In the genomic region with DNA sequence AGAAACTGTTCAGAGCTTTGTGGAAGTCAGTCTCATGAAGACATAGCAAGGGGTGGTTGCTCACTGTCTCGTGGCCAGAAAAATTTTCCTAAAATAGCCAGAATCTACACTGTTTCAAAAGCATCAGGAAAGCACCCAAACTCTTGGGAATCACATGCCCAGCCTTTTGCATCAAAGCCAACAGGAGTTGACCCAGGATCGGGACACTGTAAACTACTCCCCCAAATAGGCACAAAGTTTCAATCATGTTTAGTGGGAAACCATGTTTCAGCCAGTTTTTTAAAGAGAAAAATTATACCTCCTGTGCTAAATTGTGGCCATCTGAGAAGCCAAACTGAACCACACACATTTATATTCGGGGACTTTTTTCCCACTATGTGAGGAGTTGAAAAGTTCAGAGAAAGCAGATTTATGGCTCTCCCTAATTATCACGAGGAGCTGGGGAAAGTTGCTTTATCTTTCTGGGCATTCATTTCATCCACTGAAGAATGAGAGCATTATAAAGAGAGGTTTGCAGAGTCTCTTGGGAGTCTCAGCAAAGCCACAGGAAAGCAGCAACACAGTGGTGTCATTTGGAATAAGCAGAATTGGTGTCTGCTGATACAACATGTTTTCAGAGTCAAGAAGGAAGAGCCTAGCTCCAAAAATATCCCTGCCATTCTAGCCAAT, we compare ENCODE assay signal across 17 mouse cellular contexts.
DNase-seq lines count a peak whose midpoint lies in the region; ATAC-seq lines count a peak whose summit lies in the region.
"Had no signal": no experiment of that assay in that cellular context is flagged by ENCODE, and none has a peak within 500 bp of the region (broad histone marks: within the 10 kb centered on the region; RNA-seq: fewer than 3 reads in every experiment).

No protein-coding gene starts in this region.

- no peak overlapping the region for H3K4me2 ChIP-seq in embryonic facial prominence, embryonic 14.5 days (ENCODE audit: low read depth, low read length)
- no peak overlapping the region for H3K4me2 ChIP-seq in kidney, embryonic 16.5 days (replicated peaks; ENCODE audit: low read depth, low read length)
- H3K4me2 ChIP-seq in embryonic facial prominence, embryonic 15.5 days (replicated peaks), result no peak overlapping the region
- H3K4me2 ChIP-seq: heart, embryonic 11.5 days; liver, embryonic 15.5 days; stomach, embryonic 15.5 days had no signal

- 0 out of 2 replicates have a peak overlapping the region, but pooled peaks have one; percentile 48 for H3K27ac ChIP-seq in embryonic facial prominence, embryonic 14.5 days (replicated peaks; ENCODE audit: low read depth, low read length)
- no peak overlapping the region for H3K27ac ChIP-seq in embryonic facial prominence, embryonic 10.5 days (replicated peaks)
- H3K27ac ChIP-seq in kidney, embryonic 16.5 days (ENCODE audit: low read length), result peak overlapping the region; percentile 59
- 0 out of 2 replicates have a peak overlapping the region, but pooled peaks have one; percentile 5 for H3K27ac ChIP-seq in embryonic facial prominence, embryonic 15.5 days (replicated peaks)
- H3K27ac ChIP-seq: hindbrain, embryonic 10.5 days; liver, embryonic 15.5 days; stomach, embryonic 15.5 days had no signal

- H3K27me3 ChIP-seq in embryonic facial prominence, embryonic 14.5 days (replicated peaks; ENCODE audit: control insufficient read depth, insufficient read depth, low read length), result no peaks in the 10 kb centered on the region
- H3K27me3 ChIP-seq in embryonic facial prominence, embryonic 10.5 days (replicated peaks; ENCODE audit: low read depth, poor library complexity, severe bottlenecking), result no peaks in the 10 kb centered on the region
- no peaks in the 10 kb centered on the region for H3K27me3 ChIP-seq in kidney, embryonic 16.5 days (ENCODE audit: insufficient read depth, low read length)
- H3K27me3 ChIP-seq in embryonic facial prominence, embryonic 15.5 days, result no peaks in the 10 kb centered on the region
- H3K27me3 ChIP-seq: liver, embryonic 15.5 days; stomach, embryonic 15.5 days had no signal

- 49% methylated on average over 4 of the region's 4 CpGs for WGBS in embryonic facial prominence, embryonic 14.5 days
- 72% methylated on average over 4 of the region's 4 CpGs for WGBS in embryonic facial prominence, embryonic 10.5 days
- WGBS in kidney, embryonic 16.5 days, result 17% methylated on average over 4 of the region's 4 CpGs
- WGBS in embryonic facial prominence, embryonic 15.5 days, result 46% methylated on average over 4 of the region's 4 CpGs

- no peaks in the 10 kb centered on the region for H3K36me3 ChIP-seq in embryonic facial prominence, embryonic 14.5 days (ENCODE audit: control insufficient read depth, insufficient read depth, low read length)
- H3K36me3 ChIP-seq in embryonic facial prominence, embryonic 10.5 days (replicated peaks), result no peaks in the 10 kb centered on the region
- no peaks in the 10 kb centered on the region for H3K36me3 ChIP-seq in kidney, embryonic 16.5 days (ENCODE audit: insufficient read depth, low read length)
- H3K36me3 ChIP-seq in embryonic facial prominence, embryonic 15.5 days, result no peaks in the 10 kb centered on the region
- H3K36me3 ChIP-seq: hindbrain, embryonic 10.5 days; liver, embryonic 15.5 days; stomach, embryonic 15.5 days had no signal

- peaks cover 8% of the 10 kb centered on the region for H3K4me1 ChIP-seq in embryonic facial prominence, embryonic 14.5 days (ENCODE audit: control insufficient read depth, insufficient read depth, low read length)
- H3K4me1 ChIP-seq in embryonic facial prominence, embryonic 10.5 days, result no peaks in the 10 kb centered on the region
- H3K4me1 ChIP-seq in kidney, embryonic 16.5 days (ENCODE audit: insufficient read depth, low read length), result peaks cover 17% of the 10 kb centered on the region; the same call in 1 of the 2 replicates
- no peaks in the 10 kb centered on the region for H3K4me1 ChIP-seq in embryonic facial prominence, embryonic 15.5 days
- H3K4me1 ChIP-seq: hindbrain, embryonic 10.5 days; liver, embryonic 15.5 days; stomach, embryonic 15.5 days had no signal

- no peak for DNase-seq in embryonic facial prominence, embryonic 14.5 days (ENCODE audit: low spot score)
- no peak for DNase-seq in embryonic facial prominence, embryonic 10.5 days (ENCODE audit: low spot score)
- no peak for DNase-seq in kidney, adult 9 months
- peak; percentile 61 for DNase-seq in 3T3-L1 (ENCODE audit: low read depth, low spot score)
- no peak for DNase-seq in layer of hippocampus, postnatal 36 days
- DNase-seq in spleen, postnatal 36 days (ENCODE audit: low spot score in 2 of 2), result no peak
- DNase-seq: B cell, adult 2 months; cerebellum, postnatal 10 days; gastrocnemius, postnatal 14 days; retina, postnatal 1 day had no signal

- ATAC-seq in embryonic facial prominence, embryonic 14.5 days (ENCODE audit: low read depth), result peak; percentile 55; the same call in 1 of the 2 replicates
- ATAC-seq in kidney, embryonic 16.5 days (ENCODE audit: low FRiP score, low TSS enrichment), result peak; percentile 33; the same call in 1 of the 2 replicates
- peak; percentile 79 for ATAC-seq in embryonic facial prominence, embryonic 15.5 days (ENCODE audit: insufficient number of reproducible peaks, low FRiP score, low TSS enrichment, low read depth)
- ATAC-seq: midbrain, embryonic 16.5 days had no signal

- no peak overlapping the region for H3K9ac ChIP-seq in embryonic facial prominence, embryonic 14.5 days (ENCODE audit: low read depth, low read length)
- H3K9ac ChIP-seq in kidney, embryonic 16.5 days (replicated peaks; ENCODE audit: low read length), result no peak overlapping the region
- no peak overlapping the region for H3K9ac ChIP-seq in embryonic facial prominence, embryonic 15.5 days
- H3K9ac ChIP-seq: liver, embryonic 15.5 days; stomach, embryonic 15.5 days had no signal

- no peak overlapping the region for H3K4me3 ChIP-seq in embryonic facial prominence, embryonic 14.5 days (ENCODE audit: low read depth, low read length)
- H3K4me3 ChIP-seq in embryonic facial prominence, embryonic 10.5 days, result no peak overlapping the region
- H3K4me3 ChIP-seq in kidney, embryonic 16.5 days (ENCODE audit: low read length), result no peak overlapping the region
- H3K4me3 ChIP-seq in embryonic facial prominence, embryonic 15.5 days (replicated peaks), result no peak overlapping the region
- H3K4me3 ChIP-seq: hindbrain, embryonic 10.5 days; liver, embryonic 15.5 days; stomach, embryonic 15.5 days had no signal

- no peaks in the 10 kb centered on the region for H3K9me3 ChIP-seq in embryonic facial prominence, embryonic 14.5 days (ENCODE audit: control insufficient read depth, low read length)
- H3K9me3 ChIP-seq in embryonic facial prominence, embryonic 10.5 days, result no peaks in the 10 kb centered on the region
- no peaks in the 10 kb centered on the region for H3K9me3 ChIP-seq in kidney, embryonic 16.5 days (ENCODE audit: low read length)
- no peaks in the 10 kb centered on the region for H3K9me3 ChIP-seq in embryonic facial prominence, embryonic 15.5 days (replicated peaks)
- H3K9me3 ChIP-seq: hindbrain, embryonic 10.5 days; liver, embryonic 15.5 days; stomach, embryonic 15.5 days had no signal
